Mouse (Mus musculus) liver, embryonic 11.5 days (tissue): ENCODE results near the gene Lemd2. TPM values are rescaled to one million over a fixed set of nuclear protein-coding genes. Genes with fewer than 3 reads are reported as not detected.

Source experiments
- ATAC-seq: fragments of 200-750 bp; cut with Nextera tagmentation; replicated peaks from 2 replicates; pipeline ENCODE4 v1.8.0; 2017; ENCODE audit warnings: moderate number of reproducible peaks, mild to moderate bottlenecking, moderate TSS enrichment, moderate library complexity; ENCODE audit not compliant: low FRiP score
- DNase-seq: peaks from one replicate; pipeline ENCODE4 v3.0.0-alpha.2; 2017; ENCODE audit warnings: low spot score
- H3K27ac ChIP-seq: fragments of 300-500 bp; sonication (generic); 2 replicates; pipeline ENCODE4 v1.5.1; 2014; ENCODE audit warnings: mild to moderate bottlenecking, low read depth, low read length, control low read depth
- H3K27me3 ChIP-seq: fragments of 300-500 bp; sonication (generic); replicated peaks from 2 replicates; pipeline ENCODE4 v1.6.1; 2014; ENCODE audit warnings: low read length, mixed read lengths; ENCODE audit not compliant: control insufficient read depth, insufficient read depth
- H3K36me3 ChIP-seq: fragments of 300-500 bp; sonication (generic); 2 replicates; pipeline ENCODE4 v1.6.1; 2014; ENCODE audit warnings: mild to moderate bottlenecking, low read length, moderate library complexity, mixed read lengths; ENCODE audit not compliant: control insufficient read depth, insufficient read depth
- H3K4me1 ChIP-seq: fragments of 300-500 bp; sonication (generic); replicated peaks from 2 replicates; pipeline ENCODE4 v1.6.1; 2014; ENCODE audit warnings: low read length, mixed read lengths; ENCODE audit not compliant: control insufficient read depth, insufficient read depth
- H3K4me2 ChIP-seq: fragments of 300-500 bp; sonication (generic); 2 replicates; pipeline ENCODE4 v1.6.1; 2014; ENCODE audit warnings: mild to moderate bottlenecking, control low read depth, moderate library complexity
- H3K4me3 ChIP-seq: fragments of 300-500 bp; sonication (generic); 2 replicates; pipeline ENCODE4 v1.5.1; 2014; ENCODE audit warnings: low read depth, low read length, control low read depth
- H3K9ac ChIP-seq: fragments of 300-500 bp; sonication (generic); 2 replicates; pipeline ENCODE4 v1.6.1; 2014; ENCODE audit warnings: low read depth, low read length, control low read depth
- H3K9me3 ChIP-seq: fragments of 300-500 bp; sonication (generic); 2 replicates; pipeline ENCODE4 v1.6.1; 2016; ENCODE audit warnings: low read length, inconsistent platforms, mixed read lengths; ENCODE audit not compliant: control insufficient read depth
- WGBS: fragments of 180-500 bp; shearing (Covaris S2); extraction: QIAGEN DNeasy Blood & Tissue Kit; methylation state at CpG from one replicate; pipeline ENCODE4 v1.1.7; 2014; 5-methylcytosine and 5-hydroxymethylcytosine counted together
- polyA plus RNA-seq: library from polyadenylated mRNA; unstranded; fragments of >200 nt; fragmentation: Nextera tagmentation; extraction: Ambion mirVana; gene quantifications from 2 replicates; pipeline ENCODE4 v1.2.1, GENCODE M21; 2014

Gene Lemd2
- polyA plus RNA-seq, 1 experiment from 2014 or later, result 13.4 TPM

DNA sequence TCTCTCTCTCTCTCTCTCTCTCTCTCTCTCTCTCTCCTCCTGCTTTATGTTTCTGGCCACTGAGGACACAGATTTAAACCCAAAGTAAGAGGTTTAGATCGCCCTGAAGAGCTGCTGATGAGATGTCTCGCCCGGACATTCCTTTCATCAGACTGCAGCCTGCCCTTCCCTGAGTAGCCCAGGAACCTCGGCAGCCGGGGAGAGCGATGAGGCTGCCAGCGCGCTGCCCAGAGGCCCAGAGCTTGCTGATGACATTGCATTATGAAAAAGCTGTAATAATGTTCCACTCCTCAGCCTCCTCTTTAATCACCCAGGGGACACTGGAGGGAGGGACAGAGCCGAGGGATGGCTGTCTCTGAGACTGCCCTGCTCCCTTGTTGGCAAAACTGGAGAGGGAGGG lies 64.0 kb downstream of the Lemd2 start:
- peaks cover 11% of the 10 kb centered on the region; the same call in 1 of the 2 replicates for H3K27me3 ChIP-seq
- no peak for DNase-seq
- 63% methylated on average over 9 of the region's 9 CpGs for WGBS
- no peak overlapping the region for H3K4me2 ChIP-seq
- H3K27ac ChIP-seq, result no peak overlapping the region
- peaks cover under 1% of the 10 kb centered on the region; the same call in 1 of the 2 replicates for H3K4me1 ChIP-seq
- ATAC-seq, result no peak
- H3K9me3 ChIP-seq, result no peaks in the 10 kb centered on the region
- no peak overlapping the region for H3K9ac ChIP-seq
- no peak overlapping the region for H3K4me3 ChIP-seq
- no peaks in the 10 kb centered on the region for H3K36me3 ChIP-seq

Other genes starting within 250 kb of the Lemd2 start
- gene Zbtb9, start 231.3 kb downstream of the Lemd2 start, polyA plus RNA-seq, result 9.7 and 9.9 TPM in 2 replicates
- gene Bak1, start 175.5 kb downstream of the Lemd2 start, polyA plus RNA-seq, result 10.8 and 11.3 TPM in 2 replicates
- gene Itpr3, start 147.2 kb downstream of the Lemd2 start, polyA plus RNA-seq, result 1.8 and 2.0 TPM in 2 replicates
- gene Uqcc2, start 70.6 kb downstream of the Lemd2 start, polyA plus RNA-seq, result 386 and 413 TPM in 2 replicates
- gene Ip6k3, start 36.7 kb downstream of the Lemd2 start, polyA plus RNA-seq, result 0.11 TPM in 1 of 2 replicates, not detected in the other